Mouse (Mus musculus) erythroblast, embryonic 14.5 days (primary cell): Measurements from ENCODE around the gene Sdk2. TPM values are rescaled to one million over a fixed set of nuclear protein-coding genes. Genes with fewer than 3 reads are reported as not detected.

Experiments
- H3K27me3 ChIP-seq: 2 replicates; pipeline ENCODE4 v1.6.1; 2012; ENCODE audit warnings: inconsistent platforms; ENCODE audit not compliant: control insufficient read depth
- H3K36me3 ChIP-seq: 2 replicates; pipeline ENCODE4 v1.6.1; 2012; ENCODE audit warnings: mild to moderate bottlenecking, inconsistent platforms; ENCODE audit not compliant: control insufficient read depth
- H3K4me1 ChIP-seq: 2 replicates; pipeline ENCODE4 v1.6.1; 2012; ENCODE audit warnings: inconsistent platforms; ENCODE audit not compliant: control insufficient read depth
- H3K4me3 ChIP-seq: replicated peaks from 2 replicates; pipeline ENCODE3; 2012; ENCODE audit warnings: moderate library complexity, mild to moderate bottlenecking, inconsistent platforms
- H3K9me3 ChIP-seq: 2 replicates; pipeline ENCODE4 v1.6.1; 2012; ENCODE audit warnings: low read length, inconsistent platforms, mixed read lengths; ENCODE audit not compliant: control insufficient read depth
- GATA1 ChIP-seq: IDR thresholded peaks from 2 replicates; pipeline ENCODE4 v1.6.1; 2012; ENCODE audit warnings: low read length, inconsistent platforms, mixed read lengths
- TAL1 ChIP-seq: IDR thresholded peaks from 3 replicates; pipeline ENCODE4 v1.6.1; 2012; ENCODE audit warnings: low read length, inconsistent platforms, mixed read lengths
- polyA plus RNA-seq: library from polyadenylated mRNA; stranded (reverse); fragments of >175 nt; gene quantifications from 2 replicates; pipeline ENCODE4 v1.2.3, GENCODE M21; 2012

Sdk2 gene
- polyA plus RNA-seq, 1 experiment: under 0.01 TPM

DNA sequence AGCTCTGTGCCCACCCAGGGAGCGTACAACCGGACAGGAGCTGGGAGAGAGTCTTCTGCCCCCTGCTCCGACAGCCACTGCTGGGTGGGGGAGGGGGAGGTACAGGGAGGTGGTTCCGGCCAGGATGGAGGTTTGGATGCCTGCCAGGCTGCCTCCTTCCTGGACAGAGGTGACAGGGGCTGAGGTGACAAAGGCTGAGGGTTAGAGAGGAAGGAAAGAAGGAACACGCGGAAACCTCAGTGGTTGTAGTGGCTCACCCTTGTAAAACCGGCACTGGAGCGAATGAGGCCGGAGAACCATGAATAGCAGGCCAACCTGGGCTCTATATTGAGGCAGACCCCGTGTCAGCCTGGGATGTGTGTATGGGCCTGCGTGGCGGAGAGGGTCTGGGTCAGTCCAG, 264.4 kb downstream of the Sdk2 start:
- peaks cover 63% of the 10 kb centered on the region for H3K27me3 ChIP-seq
- no peaks in the 10 kb centered on the region for H3K36me3 ChIP-seq
- H3K4me1 ChIP-seq: peaks cover 69% of the 10 kb centered on the region
- H3K9me3 ChIP-seq: no peaks in the 10 kb centered on the region
- no peak for TF ChIP-seq TAL1
- no peak for TF ChIP-seq GATA1
- no peak overlapping the region for H3K4me3 ChIP-seq

DNA sequence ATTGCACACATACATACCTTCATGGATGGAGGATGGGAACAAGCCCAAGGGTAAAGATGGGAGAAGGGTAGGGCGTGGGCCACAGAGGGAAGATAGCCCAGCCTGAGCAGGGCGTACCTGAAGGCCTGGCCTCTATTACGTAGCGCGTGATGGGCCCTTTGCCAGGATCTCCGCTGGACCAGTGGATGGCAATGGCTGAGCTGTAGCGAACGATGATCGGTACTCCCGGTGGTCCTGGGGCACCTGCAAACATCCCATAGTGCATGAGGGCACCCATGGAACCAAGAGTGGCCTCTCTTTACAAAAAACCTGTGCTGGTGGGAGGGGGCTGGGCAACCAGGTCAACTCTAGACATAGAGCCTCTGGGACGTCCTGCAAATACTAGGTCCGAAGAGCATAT, 266.8 kb downstream of the Sdk2 start:
- Histone ChIP-seq H3K4me1 (peaks cover 72% of the 10 kb centered on the region), H3K36me3 (no peaks in the 10 kb centered on the region), H3K27me3 (peaks cover 39% of the 10 kb centered on the region), H3K4me3 (no peak overlapping the region), H3K9me3 (no peaks in the 10 kb centered on the region)
- TF ChIP-seq TAL1: no peak
- no peak for TF ChIP-seq GATA1

DNA sequence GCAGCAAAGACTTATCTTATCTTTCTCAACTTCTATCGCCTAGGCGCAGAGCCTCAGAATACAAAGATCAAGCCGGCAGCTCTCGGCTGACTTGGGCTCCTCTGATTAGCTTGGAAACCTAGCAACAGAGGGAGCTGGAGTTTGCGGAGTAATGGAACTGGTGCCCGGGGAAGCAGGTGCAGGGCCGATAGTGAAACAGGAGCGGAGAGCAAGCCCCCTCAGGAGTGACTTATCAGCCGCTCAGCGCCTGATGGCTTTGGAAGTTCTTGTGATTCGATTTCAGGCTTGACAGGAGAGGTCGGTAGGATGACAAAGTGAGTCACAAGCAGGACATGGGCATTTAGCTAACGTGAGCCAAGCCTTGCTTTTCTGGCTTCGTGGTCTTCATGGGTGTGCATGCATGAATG, 267.8 kb downstream of the Sdk2 start:
- H3K27me3 ChIP-seq: peaks cover 30% of the 10 kb centered on the region
- H3K9me3 ChIP-seq: no peaks in the 10 kb centered on the region
- peak overlapping the region; percentile 5 for H3K4me3 ChIP-seq
- peaks cover 72% of the 10 kb centered on the region for H3K4me1 ChIP-seq
- TF ChIP-seq GATA1: peak; percentile 64
- TF ChIP-seq TAL1: peak; percentile 73
- H3K36me3 ChIP-seq: no peaks in the 10 kb centered on the region

DNA sequence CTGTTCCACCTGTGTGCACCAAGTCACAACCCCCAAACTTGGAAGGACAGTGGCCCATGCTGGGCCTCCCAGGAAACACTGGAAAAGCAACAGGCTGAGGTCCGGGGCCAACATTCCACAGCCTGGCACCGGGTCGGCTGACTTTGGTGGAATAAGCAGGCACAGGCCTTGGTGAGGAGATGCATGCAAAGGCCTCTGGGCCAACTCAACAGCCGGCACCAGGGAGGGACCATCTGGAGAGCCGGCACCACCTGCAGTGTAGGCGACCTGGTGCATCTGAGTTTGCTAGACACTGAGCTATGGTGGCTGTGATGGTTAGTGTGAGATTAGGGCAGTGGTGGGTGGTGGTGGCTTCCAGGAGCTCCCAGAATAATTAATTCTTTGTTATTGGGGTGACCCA, 268.8 kb downstream of the Sdk2 start:
- peaks cover 65% of the 10 kb centered on the region for H3K4me1 ChIP-seq
- TF ChIP-seq GATA1: no peak
- no peak for TF ChIP-seq TAL1

DNA sequence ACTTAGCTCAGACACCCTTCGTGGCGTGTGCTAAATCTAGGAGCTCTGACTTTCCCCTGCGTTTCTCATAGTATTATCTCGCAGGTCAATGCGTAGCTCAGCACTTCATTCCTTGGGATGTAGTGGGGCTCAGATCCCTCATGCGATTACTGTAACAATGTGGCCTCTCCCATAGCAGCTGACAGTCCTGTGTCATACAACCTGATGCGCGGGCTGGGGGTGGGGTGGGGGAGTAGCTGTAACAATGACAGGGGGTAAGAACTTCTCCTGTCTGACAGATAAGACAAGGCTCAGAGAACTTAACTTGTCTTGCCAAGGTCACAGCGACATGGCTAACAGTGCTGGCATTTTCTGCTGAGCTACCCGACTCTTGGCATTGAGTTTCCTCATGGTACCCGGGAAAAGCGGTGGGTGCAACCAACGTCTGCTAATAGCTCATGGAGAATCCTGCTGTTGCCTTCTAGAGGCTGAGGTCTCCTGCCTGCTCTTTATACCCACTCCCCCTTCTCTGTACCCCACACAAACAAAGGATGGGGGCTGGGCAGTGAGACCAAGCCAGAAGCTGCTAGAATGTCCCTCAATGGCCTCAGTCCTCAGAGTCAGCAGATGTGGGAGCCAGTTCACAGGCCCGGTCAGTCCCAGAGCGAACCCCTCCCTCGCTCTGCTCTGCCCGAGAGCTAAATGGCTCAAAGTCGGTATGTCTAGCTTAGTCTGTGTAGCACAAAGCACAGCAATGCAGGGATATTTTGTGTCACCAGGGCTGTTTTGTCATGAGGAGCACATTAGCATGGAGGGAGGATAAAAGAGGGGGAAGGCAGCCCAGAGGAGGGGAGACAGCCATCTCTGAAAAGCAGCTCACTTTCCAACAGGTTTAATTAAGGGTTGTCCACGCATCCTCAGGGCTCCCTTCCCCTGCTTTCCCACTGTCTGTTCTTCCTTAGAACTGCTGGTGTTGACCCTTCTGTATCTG, 269.5 kb downstream of the Sdk2 start:
- Histone ChIP-seq H3K4me3 (no peak overlapping the region), H3K36me3 (no peaks in the 10 kb centered on the region), H3K27me3 (peaks cover 20% of the 10 kb centered on the region), H3K9me3 (no peaks in the 10 kb centered on the region), H3K4me1 (peaks cover 57% of the 10 kb centered on the region)
- TF ChIP-seq TAL1 (no peak), GATA1 (no peak)

More for the DNA sequence above, 268.8 kb downstream of the Sdk2 start:
- H3K9me3 ChIP-seq: no peaks in the 10 kb centered on the region
- H3K27me3 ChIP-seq: peaks cover 26% of the 10 kb centered on the region
- H3K4me3 ChIP-seq: no peak overlapping the region
- H3K36me3 ChIP-seq: no peaks in the 10 kb centered on the region

DNA sequence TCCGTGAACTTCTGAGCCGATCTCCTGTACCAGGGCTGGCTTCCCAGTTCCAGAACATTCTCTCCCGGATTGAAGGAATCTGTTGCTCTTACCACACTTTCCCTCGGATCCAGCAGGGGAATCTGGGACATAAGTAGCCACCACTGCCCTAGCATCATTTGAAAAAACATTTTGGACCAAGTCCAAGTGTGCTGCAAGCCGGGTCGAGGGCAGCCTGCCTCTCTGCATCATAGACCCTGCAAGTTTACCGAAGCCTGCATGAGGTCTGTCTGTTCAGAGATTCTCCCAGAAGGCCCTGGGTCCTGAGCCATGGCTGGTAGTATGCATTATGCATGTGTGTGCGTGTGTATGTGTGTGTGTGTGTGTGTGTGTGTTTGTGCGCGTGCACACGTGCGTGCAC, 271.0 kb downstream of the Sdk2 start:
- no peaks in the 10 kb centered on the region for H3K9me3 ChIP-seq
- TF ChIP-seq GATA1 (no peak), TAL1 (no peak)
- no peak overlapping the region for H3K4me3 ChIP-seq
- peaks cover 11% of the 10 kb centered on the region for H3K27me3 ChIP-seq
- H3K36me3 ChIP-seq: no peaks in the 10 kb centered on the region
- peaks cover 43% of the 10 kb centered on the region for H3K4me1 ChIP-seq

DNA sequence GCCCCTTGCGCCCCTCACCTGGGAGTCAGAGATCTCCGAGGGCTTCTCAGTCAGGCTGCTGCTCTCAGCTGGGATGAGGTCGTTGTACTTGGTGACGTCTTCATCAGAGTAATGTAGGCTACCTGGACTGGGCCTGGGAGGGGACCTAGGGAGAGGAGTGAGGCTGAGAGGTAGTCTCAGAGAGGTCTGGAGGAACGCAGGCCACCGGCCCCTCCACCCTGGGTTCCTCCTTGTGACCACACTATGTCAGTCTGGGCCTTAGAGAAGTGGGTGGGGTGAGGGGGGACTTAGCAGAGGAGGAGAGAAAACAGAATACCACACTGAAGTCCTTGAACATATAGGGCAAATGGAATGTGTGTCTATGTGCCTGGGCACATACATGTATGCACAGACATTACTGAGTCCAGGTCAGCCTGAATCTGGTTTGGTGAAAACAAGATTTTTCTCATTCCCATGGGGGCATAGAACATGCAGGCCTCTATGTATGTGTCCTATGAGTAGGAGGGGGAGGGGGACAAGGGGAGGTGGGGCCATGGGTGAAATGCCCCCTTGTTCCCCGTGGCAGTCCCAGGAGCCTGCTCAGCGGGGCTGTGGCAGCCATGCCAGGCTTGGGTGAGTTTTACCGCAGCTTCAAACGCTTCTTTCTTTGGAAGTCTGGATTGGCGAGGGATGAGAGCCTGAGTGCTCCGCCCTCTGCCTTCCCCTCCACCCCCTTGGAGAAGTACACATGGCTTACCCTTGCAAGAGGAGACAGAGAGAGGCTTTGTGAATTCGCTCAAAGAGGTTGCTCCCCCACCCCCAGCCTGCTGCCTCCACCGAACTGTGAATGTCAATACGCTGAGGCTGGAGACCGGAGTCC, 275.3 kb downstream of the Sdk2 start:
- no peaks in the 10 kb centered on the region for H3K9me3 ChIP-seq
- H3K4me1 ChIP-seq: peaks cover 29% of the 10 kb centered on the region
- H3K36me3 ChIP-seq: no peaks in the 10 kb centered on the region
- H3K4me3 ChIP-seq: no peak overlapping the region
- peaks cover 9% of the 10 kb centered on the region for H3K27me3 ChIP-seq
- TF ChIP-seq GATA1 (no peak), TAL1 (no peak)

DNA sequence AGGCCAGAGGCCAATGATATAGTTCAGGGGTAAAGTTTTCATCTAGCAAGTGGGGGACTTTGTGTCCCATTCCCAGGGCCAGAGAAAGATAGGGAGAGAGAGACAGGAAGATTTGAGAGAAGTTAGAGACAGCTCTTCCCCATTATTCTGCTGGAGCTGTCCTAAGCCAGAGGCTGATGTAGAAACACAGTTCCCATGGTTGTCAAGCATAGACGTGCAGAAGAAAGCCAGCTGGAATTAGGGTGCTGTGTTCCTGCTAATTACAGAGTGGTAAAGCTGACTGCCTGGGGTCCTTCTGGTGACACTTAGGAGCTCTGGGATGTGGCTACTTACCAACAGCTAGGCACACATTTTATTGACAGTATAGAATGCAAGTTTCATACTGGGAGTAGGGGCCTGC, 277.7 kb downstream of the Sdk2 start:
- TF ChIP-seq GATA1 (no peak), TAL1 (no peak)
- Histone ChIP-seq H3K36me3 (no peaks in the 10 kb centered on the region), H3K4me1 (peaks cover 52% of the 10 kb centered on the region), H3K4me3 (no peak overlapping the region), H3K27me3 (peaks cover 14% of the 10 kb centered on the region), H3K9me3 (no peaks in the 10 kb centered on the region)
